Mouse (Mus musculus): ENCODE results near the gene Grin3a.

Gene Grin3a

DNA sequence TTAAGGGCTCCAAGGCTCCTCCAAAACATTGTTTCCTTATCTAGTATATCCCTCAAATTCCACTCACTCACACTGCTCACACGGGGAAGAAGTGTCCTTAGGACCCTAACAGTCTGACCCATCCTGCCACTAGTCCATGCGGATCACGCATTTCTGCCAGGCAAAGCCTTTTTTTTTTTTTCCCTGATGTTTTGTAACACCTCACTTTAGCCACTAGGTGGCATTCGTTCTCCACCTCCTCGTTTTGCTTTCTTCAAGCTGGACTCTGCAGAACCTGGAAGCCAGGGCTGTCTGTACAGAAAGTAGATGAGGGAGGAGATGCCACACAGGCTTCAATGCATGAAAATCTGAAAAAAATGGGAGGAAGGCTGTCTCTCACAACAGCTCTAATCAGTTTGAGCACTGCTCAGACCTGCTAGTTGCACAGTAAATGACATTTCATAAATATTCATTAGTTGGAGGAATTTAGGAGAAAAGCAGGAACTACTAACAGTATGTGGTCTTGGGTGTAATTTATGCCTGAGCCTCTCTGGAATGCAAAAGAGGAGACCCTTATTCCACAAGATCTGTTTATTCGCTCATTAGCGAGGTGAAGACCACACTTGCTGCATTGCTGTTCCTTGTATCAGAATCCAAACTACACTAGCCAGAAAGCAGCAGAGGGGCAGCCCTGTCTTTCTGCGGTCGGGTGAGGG, 156.8 kb downstream of the Grin3a start:
- in situ Hi-C loops (cut with MboI; ENCODE audit: low pct_unique_long_range_greater_than_20kb in 1 of 2, low sequenced_read_pairs in 2 of 2, unreplicated experiment in 1 of 2) = no loop called here

DNA sequence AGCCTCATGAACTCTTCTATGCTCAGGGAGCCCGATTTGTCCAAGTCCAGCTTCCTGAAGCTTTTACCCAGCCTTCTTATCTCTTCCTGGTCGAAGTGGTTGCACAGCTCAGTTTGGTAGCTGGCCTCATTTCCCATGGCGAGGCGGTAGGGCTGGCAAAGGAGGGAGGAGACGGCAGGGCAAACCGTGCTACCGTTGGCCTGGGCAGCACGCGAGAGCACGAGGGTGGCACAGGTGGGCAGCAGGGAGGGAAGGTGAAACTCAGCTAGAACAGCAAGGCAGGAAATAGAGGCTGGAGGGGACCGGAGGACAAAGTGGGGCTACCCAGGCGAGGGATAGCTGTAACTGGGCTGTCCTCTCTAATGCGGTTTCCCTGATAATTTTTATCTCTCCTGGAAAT, 163.7 kb downstream of the Grin3a start, which contains the start of gene Ppp3r2:
TSS of gene Ppp3r2 (minus strand) at position 213 of the 400 bp plus-strand sequence.
- in situ Hi-C loops (cut with MboI; ENCODE audit: low pct_unique_long_range_greater_than_20kb in 1 of 2, low sequenced_read_pairs in 2 of 2, unreplicated experiment in 1 of 2) = no loop called here

DNA sequence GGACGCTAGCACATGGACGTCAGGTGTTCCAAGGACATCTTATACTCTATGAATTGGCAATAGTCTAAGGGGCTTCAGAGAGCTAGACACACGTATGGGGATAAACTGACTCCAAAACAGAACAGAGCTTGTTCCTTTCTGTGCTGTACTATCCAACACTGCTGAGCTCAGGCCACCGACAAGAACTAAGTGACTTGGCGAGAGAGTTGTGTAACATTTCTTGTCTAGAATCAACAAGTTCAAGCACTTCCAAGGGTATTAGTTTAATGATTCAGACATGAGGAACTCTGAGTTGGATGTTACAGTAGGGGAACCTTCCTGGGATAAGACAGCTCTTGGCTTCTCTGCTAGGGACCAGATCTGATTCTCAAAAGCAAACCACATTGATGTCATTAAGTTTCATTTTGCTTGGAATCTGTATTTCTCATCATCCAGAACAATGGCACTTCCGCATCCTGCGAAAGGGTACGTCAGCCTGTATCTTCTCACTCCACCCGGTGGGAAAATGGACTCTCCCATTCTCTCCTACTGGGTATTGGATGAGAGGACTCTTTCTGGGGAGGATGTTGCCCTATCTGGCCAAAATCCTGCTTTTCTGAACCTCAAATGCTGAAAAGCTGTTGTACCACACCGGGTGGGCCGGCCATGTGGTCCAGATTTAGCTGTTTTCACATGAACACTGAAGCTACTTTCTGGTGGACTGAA, 165.2 kb downstream of the Grin3a start:
- in situ Hi-C loops (cut with MboI; ENCODE audit: low pct_unique_long_range_greater_than_20kb in 1 of 2, low sequenced_read_pairs in 2 of 2, unreplicated experiment in 1 of 2) = no loop called here

DNA sequence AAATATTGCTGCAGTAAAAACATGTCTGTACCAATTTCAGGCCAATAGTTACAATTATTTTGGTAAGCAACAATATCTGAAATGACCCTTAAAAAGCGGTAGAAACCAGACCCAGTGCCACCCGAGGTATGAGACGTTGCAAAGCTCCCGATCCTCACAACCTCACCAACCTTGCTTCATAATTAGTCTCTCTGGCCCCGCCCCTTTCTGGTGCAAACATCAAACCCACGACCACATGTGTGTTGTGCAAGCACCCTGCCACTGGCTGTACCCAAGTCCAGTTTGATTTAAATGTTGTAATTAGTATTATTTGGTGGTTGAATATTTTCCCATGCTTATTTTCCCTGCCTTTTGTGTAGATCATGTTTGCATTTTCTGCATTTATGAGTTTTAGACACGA, 168.8 kb downstream of the Grin3a start:
- in situ Hi-C loops (cut with MboI; ENCODE audit: low pct_unique_long_range_greater_than_20kb in 1 of 2, low sequenced_read_pairs in 2 of 2, unreplicated experiment in 1 of 2) = no loop called here

GRCm38 (mm10) chr4:49676071-49676470, 169.5 kb downstream of the Grin3a start:
- in situ Hi-C loops (cut with MboI; ENCODE audit: low pct_unique_long_range_greater_than_20kb in 1 of 2, low sequenced_read_pairs in 2 of 2, unreplicated experiment in 1 of 2) = no loop called here

DNA sequence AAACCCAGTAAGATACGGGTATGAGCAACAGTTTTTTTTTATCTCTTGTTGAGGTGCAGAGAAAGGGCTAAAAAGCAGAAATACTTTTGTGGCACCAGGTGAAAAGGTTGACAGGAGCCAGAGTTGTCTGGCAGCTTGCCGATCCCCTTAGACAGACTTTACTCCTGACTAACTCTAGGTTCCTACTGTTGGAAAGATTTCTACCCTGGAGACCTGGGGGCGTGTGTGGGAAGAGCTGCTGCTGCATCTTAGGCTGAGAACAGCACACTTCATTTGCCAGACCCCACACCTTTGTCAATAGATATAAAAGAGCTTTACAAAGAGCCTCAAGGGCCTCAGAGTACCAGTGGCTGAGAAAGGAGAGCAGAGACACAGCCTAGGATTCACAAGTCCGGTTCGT, 180.7 kb downstream of the Grin3a start:
- in situ Hi-C loops (cut with MboI; ENCODE audit: low pct_unique_long_range_greater_than_20kb in 1 of 2, low sequenced_read_pairs in 2 of 2, unreplicated experiment in 1 of 2) = no loop called here

- in situ Hi-C loops (cut with MboI; ENCODE audit: low pct_unique_long_range_greater_than_20kb in 1 of 2, low sequenced_read_pairs in 2 of 2, unreplicated experiment in 1 of 2) = no loop called here
Observed at GRCm38 (mm10) chr4:49662231-49662630, 183.3 kb downstream of the Grin3a start.

DNA sequence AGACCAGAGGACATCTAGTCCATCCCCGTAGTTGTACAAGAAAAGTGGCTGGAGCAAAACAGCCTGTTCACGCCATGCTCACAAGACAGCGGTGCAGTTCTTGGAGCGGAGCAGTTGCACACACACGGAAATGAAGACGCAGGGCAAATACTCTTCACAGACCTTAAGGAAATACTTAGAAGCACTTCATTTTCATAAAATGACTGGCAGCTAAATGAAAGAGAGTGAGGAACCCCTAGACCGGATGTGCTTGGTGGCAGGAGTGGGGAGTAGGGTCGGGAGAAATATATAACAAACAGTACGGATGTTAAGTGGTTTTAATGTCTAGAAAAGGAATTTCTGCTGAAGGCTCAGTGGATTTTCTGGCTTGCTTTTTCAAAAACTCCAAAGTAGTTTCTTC, 183.9 kb downstream of the Grin3a start:
- in situ Hi-C loops (cut with MboI; ENCODE audit: low pct_unique_long_range_greater_than_20kb in 1 of 2, low sequenced_read_pairs in 2 of 2, unreplicated experiment in 1 of 2) = no loop called here

GRCm38 (mm10) chr4:49659421-49659820, 186.1 kb downstream of the Grin3a start:
- in situ Hi-C loops (cut with MboI; ENCODE audit: low pct_unique_long_range_greater_than_20kb in 1 of 2, low sequenced_read_pairs in 2 of 2, unreplicated experiment in 1 of 2) = no loop called here

DNA sequence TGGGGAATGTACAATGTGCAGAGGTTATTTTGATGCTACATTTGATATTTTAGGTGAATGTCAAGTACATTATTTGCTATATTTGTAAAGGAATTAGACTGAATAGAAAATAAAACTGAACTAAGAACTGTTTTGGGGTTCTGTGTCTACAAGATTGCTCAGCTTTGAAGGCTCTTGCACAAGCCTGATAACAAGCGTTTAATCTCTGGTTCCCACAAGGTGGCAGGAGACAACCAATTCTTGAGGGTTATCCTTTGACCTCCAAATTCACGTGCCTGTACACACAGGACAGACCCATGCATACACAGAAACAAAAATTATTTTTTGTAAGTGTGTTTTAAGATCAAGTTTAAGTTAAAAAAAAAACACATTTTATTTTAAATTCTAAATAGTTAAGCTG, 205.6 kb downstream of the Grin3a start:
- in situ Hi-C loops (cut with MboI; ENCODE audit: low pct_unique_long_range_greater_than_20kb in 1 of 2, low sequenced_read_pairs in 2 of 2, unreplicated experiment in 1 of 2) = loop anchor here (25.0 kb wide), 1 partner anchor 1178 kb away; the partner anchor contains the start of gene Tex10 (in 2 of the 2)

DNA sequence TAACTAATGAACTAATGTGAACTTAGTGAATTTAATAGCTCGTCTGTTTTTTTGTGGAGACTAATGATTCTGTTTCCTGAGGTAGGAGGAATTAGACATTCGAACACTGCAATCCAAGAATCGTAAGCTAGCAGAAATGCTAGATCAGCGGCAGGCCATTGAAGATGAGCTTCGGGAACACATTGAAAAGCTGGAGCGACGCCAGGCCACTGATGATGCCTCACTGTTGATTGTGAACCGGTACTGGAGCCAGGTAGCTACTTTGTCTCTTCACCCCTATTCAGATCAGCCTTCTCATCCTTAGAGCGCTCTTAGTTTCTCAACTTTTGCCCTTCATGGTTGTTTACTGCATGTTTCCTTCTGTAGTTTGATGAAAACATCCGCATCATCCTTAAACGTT, 207.7 kb downstream of the Grin3a start:
- in situ Hi-C loops (cut with MboI; ENCODE audit: low pct_unique_long_range_greater_than_20kb in 1 of 2, low sequenced_read_pairs in 2 of 2, unreplicated experiment in 1 of 2) = loop anchor here (25.0 kb wide), 1 partner anchor 1176 kb away; the partner anchor contains the start of gene Tex10 (in 2 of the 2)

GRCm38 (mm10) chr4:49632139-49632481, 213.4 kb downstream of the Grin3a start:
- in situ Hi-C loops (cut with MboI; ENCODE audit: low pct_unique_long_range_greater_than_20kb in 1 of 2, low sequenced_read_pairs in 2 of 2, unreplicated experiment in 1 of 2) = loop anchor here (25.0 kb wide), 1 partner anchor 1170 kb away; the partner anchor contains the start of gene Tex10 (in 2 of the 2)

GRCm38 (mm10) chr4:49631319-49632138, 214.0 kb downstream of the Grin3a start, which contains the start of gene Rnf20:
Gene Rnf20 (plus strand): TSS chr4:49632006.
- in situ Hi-C loops (cut with MboI; ENCODE audit: low pct_unique_long_range_greater_than_20kb in 1 of 2, low sequenced_read_pairs in 2 of 2, unreplicated experiment in 1 of 2) = loop anchor here (25.0 kb wide), 1 partner anchor 1169 kb away; the partner anchor contains the start of gene Tex10 (in 2 of the 2)

DNA sequence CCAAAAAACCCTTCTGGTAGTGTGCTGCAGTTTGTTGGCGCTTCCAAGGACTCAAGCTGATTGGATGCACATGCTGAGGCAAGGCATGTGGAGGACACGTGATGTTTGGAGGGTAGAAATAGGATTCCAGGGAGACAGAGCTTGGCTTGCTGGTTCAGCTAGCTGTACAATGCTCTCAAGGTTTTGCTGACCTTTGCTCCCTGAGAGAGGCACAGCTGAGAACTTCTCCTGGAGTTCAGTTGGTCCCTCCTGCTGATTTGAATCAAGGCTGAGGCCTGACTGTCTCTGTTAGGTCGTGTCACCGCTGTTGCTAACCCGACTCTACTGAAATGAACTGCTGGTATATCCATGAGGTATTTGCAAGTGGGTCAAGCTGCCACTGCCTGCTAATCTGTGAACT, 216.6 kb downstream of the Grin3a start:
- in situ Hi-C loops (cut with MboI; ENCODE audit: low pct_unique_long_range_greater_than_20kb in 1 of 2, low sequenced_read_pairs in 2 of 2, unreplicated experiment in 1 of 2) = loop anchor here (10.0 to 25.0 kb wide), 2 partner anchors 54 to 1167 kb away; partner anchors contain the start of gene Tex10 (in 2 of the 2)

DNA sequence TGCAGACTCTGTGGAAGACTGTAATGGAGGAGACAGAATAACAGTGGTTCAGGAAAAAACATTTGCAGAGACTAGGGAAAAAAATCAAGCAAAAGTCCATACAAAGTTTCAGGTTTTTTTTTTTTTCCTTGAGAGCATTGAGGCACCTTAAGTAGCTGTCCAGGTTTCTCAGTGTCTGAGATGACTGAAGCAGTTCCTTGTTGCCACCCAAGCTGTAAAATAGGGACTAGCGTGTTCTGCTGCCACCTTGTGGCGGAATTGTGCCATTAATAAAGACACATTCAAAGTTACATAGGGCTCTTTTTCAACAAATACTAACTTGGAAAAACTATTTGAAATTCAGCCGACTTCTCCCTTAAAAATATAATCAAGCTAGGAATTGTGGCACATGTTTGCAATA, 218.6 kb downstream of the Grin3a start:
- in situ Hi-C loops (cut with MboI; ENCODE audit: low pct_unique_long_range_greater_than_20kb in 1 of 2, low sequenced_read_pairs in 2 of 2, unreplicated experiment in 1 of 2) = loop anchor here (10.0 to 25.0 kb wide), 2 partner anchors 52 to 1165 kb away; partner anchors contain the start of gene Tex10 (in 2 of the 2)

DNA sequence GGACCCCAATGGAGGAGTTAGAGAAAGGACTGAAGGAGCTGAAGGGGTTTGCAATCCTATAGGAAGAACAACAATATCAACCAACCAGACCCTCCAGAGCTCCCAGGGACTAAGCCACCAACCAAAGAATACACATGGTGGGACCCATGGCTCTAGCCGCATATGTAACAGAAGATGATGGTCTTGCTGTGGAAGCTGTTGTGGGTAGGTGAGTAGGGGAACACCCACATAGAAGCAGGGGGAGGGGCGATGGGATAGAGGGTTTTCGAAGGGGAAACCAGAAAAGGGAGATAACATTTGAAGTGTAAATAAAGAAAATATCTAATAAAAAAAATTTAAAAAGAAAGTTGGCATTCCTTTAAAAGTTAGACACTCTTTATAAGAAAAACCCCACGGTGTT, 220.6 kb downstream of the Grin3a start:
- in situ Hi-C loops (cut with MboI; ENCODE audit: low pct_unique_long_range_greater_than_20kb in 1 of 2, low sequenced_read_pairs in 2 of 2, unreplicated experiment in 1 of 2) = loop anchor here (10.0 to 25.0 kb wide), 3 partner anchors 50 to 1163 kb away; partner anchors contain the start of gene Tex10 (in 2 of the 2)

DNA sequence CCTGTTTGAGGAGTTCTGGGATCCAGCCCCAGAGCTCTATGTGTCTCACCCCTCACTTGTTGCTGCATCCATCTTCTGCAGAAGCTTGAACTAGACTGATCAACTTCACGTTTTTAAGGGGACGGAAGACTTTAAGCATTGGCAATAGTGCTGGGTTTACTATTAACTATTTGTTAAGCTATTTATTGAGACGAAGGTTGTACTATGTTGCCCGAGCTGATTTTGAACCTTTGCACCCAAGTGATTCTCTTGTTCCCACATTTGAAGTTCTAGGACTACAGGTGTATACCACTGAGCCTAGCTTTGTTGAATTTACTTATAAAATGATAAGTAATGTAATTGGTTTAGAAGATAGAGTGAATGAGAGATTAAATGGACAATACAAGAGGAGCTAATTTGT, 221.6 kb downstream of the Grin3a start:
- in situ Hi-C loops (cut with MboI; ENCODE audit: low pct_unique_long_range_greater_than_20kb in 1 of 2, low sequenced_read_pairs in 2 of 2, unreplicated experiment in 1 of 2) = loop anchor here in 1 of 2 experiments (10.0 to 25.0 kb wide), 2 partner anchors 49 to 837 kb away; no protein-coding TSS in a partner anchor

DNA sequence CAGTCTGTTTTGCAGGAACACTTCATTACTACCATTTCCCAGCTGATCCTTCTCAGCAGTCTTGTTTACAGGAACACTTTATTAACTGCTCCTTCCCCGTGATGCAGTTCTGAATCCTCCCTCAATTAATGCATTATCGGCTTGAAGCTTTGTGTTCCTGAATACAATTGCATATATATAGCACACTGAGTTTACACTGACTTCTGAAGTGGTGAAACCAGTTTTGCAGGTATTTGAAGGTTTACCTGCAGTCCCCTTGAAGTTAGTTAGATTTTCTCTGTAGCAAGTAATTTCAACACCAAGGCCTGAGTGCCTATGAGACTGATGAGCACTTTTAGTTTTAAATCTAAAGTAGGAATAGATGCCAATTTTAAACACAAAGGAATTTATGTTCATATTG, 223.3 kb downstream of the Grin3a start:
- in situ Hi-C loops (cut with MboI; ENCODE audit: low pct_unique_long_range_greater_than_20kb in 1 of 2, low sequenced_read_pairs in 2 of 2, unreplicated experiment in 1 of 2) = loop anchor here in 1 of 2 experiments (10.0 to 25.0 kb wide), 2 partner anchors 47 to 835 kb away; no protein-coding TSS in a partner anchor
